Mouse (Mus musculus) fat pad, adult 2 months (tissue): Measurements from ENCODE around the gene Sbno2.

Experiments
- DNase-seq: peaks from one replicate; pipeline ENCODE4 v3.0.0-alpha.2; 2011; ENCODE audit warnings: low read depth, low spot score; ENCODE audit errors: extremely low read depth

The Sbno2 gene

GRCm38 (mm10) chr10:80105460-80105859 is at the start of gene Sbno2:
Gene Sbno2, minus strand, starts transcription at chr10:80105571.
- DNase-seq: no peak

GRCm38 (mm10) chr10:80154384-80154783 is 49.0 kb upstream of the Sbno2 start:
- no peak for DNase-seq

- no peak for DNase-seq
These were observed 48.3 kb upstream of the Sbno2 start for GRCm38 (mm10) chr10:80153713-80154112.

- no peak for DNase-seq
These were observed 47.5 kb upstream of the Sbno2 start for GRCm38 (mm10) chr10:80152873-80153260.

- no peak for DNase-seq
These were observed 46.9 kb upstream of the Sbno2 start for GRCm38 (mm10) chr10:80152071-80152872.

GRCm38 (mm10) chr10:80151211-80152034 is 46.1 kb upstream of the Sbno2 start:
- no peak for DNase-seq

- no peak for DNase-seq
These were observed 45.1 kb upstream of the Sbno2 start for GRCm38 (mm10) chr10:80150226-80151210.

GRCm38 (mm10) chr10:80149291-80150225 is 44.2 kb upstream of the Sbno2 start:
- DNase-seq: no peak

- DNase-seq: no peak
These were observed 43.4 kb upstream of the Sbno2 start for GRCm38 (mm10) chr10:80148610-80149290.

- no peak for DNase-seq
These were observed 42.6 kb upstream of the Sbno2 start, which contains the start of gene Midn for GRCm38 (mm10) chr10:80147719-80148601. Gene Midn, plus strand, starts transcription at chr10:80148272.

- DNase-seq: no peak
These were observed 41.9 kb upstream of the Sbno2 start for GRCm38 (mm10) chr10:80147146-80147718.

- DNase-seq: no peak
These were observed 41.2 kb upstream of the Sbno2 start for GRCm38 (mm10) chr10:80146568-80147011.

- DNase-seq: no peak
These were observed 40.5 kb upstream of the Sbno2 start for GRCm38 (mm10) chr10:80145896-80146295.

- DNase-seq: no peak
These were observed 39.8 kb upstream of the Sbno2 start for GRCm38 (mm10) chr10:80144864-80145838.

- no peak for DNase-seq
These were observed 38.8 kb upstream of the Sbno2 start for GRCm38 (mm10) chr10:80144159-80144558.

GRCm38 (mm10) chr10:80143664-80144063 is 38.3 kb upstream of the Sbno2 start:
- DNase-seq: no peak

- no peak for DNase-seq
These were observed 37.2 kb upstream of the Sbno2 start for GRCm38 (mm10) chr10:80142530-80142925.
